ENCODE assay signal across 10 mouse cellular contexts in genomic region chr12:98670429-98670828, GRCm38 (mm10).
"Had no signal": no experiment of that assay in that cellular context is flagged by ENCODE, and none has a peak within 500 bp of the region (broad histone marks: within the 10 kb centered on the region; RNA-seq: fewer than 3 reads in every experiment).

No protein-coding gene starts in this region.

- H3K4me3 ChIP-seq: limb, embryonic 12.5 days; midbrain, embryonic 13.5 days had no signal

- H3K9me3 ChIP-seq: limb, embryonic 12.5 days; midbrain, embryonic 13.5 days had no signal

- DNase-seq: layer of hippocampus, adult 9-11 months; layer of hippocampus, postnatal 36 days; liver; lung, adult 2 months; right cerebral cortex, postnatal 14 days; thymus, postnatal 4 days had no signal

- H3K27ac ChIP-seq: kidney, postnatal 0 days; limb, embryonic 12.5 days; liver, embryonic 14.5 days; midbrain, embryonic 13.5 days had no signal

- H3K27me3 ChIP-seq: limb, embryonic 12.5 days; midbrain, embryonic 13.5 days had no signal

- H3K4me1 ChIP-seq: limb, embryonic 12.5 days; midbrain, embryonic 13.5 days had no signal
